Mouse (Mus musculus) embryo, embryonic 11.5 days (tissue): ENCODE results near the gene Olfr1094.

ENCODE experiments used
- DNase-seq: peaks from one replicate; pipeline ENCODE4 v3.0.0-alpha.2; 2012; ENCODE audit warnings: low read depth, low spot score

Olfr1094 gene

GRCm38 (mm10) chr2:86824363-86824762 is at the start of gene Olfr1094:
Gene Olfr1094, plus strand, starts transcription at chr2:86824663.
- DNase-seq: no peak

GRCm38 (mm10) chr2:86782179-86782578 is 42.3 kb upstream of the Olfr1094 start, which contains the start of gene Olfr1093:
Gene Olfr1093, plus strand, starts transcription at chr2:86782479.
- no peak for DNase-seq

GRCm38 (mm10) chr2:86809918-86810317 is 14.5 kb upstream of the Olfr1094 start, which contains the start of gene Olfr141:
Gene Olfr141, minus strand, starts transcription at chr2:86810018.
- no peak for DNase-seq

GRCm38 (mm10) chr2:86851596-86851995 is 27.1 kb downstream of the Olfr1094 start, which contains the start of gene Olfr1095:
Gene Olfr1095, minus strand, starts transcription at chr2:86851696.
- no peak for DNase-seq

- DNase-seq: no peak
Observed at GRCm38 (mm10) chr2:86874702-86875101, 50.2 kb downstream of the Olfr1094 start, which contains the start of gene Gm13723. Gene Gm13723, minus strand, starts transcription at chr2:86874802.
